Comparison of ENCODE assay signal across 25 mouse cellular contexts in the genomic region with DNA sequence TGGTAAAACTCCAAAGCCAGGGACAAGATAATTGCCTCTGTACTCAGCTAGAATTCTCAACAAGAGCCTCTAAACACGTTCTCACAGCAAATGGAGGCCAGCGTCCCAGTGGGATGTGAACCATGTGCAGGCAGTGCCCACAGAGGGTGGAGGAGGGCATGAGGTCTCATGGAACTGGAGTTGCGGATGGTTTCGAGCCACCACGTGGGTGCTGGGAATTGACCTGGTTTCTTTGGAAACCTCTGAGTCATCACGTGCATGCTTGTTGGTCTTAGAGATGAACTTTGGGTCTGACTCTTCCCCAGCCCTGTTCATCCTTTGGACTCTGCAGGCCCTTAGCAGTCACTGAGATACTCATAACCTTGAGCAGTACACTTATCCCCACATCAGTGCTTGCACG. TPM values are rescaled to one million over a fixed set of nuclear protein-coding genes. Genes with fewer than 3 reads are reported as not detected.
"Had no signal": no experiment of that assay in that cellular context is flagged by ENCODE, and none has a peak within 500 bp of the region (broad histone marks: within the 10 kb centered on the region; RNA-seq: fewer than 3 reads in every experiment).

No protein-coding gene starts in this region.

- DNase-seq: layer of hippocampus, postnatal 36 days; liver, embryonic 13.5 days; lung, adult 2 months; lung, postnatal 14 days; lung, postnatal 4 days; midbrain, embryonic 14.5 days; retina, postnatal 1 day; right cerebral cortex, postnatal 25 days; thymus, adult 18-20 months; thymus, postnatal 36 days had no signal

- H3K27ac ChIP-seq: hindbrain, postnatal 0 days; left cerebral cortex, adult 2 months; liver, embryonic 13.5 days; neural tube, embryonic 12.5 days; neural tube, embryonic 15.5 days had no signal

- H3K4me1 ChIP-seq: liver, embryonic 13.5 days; neural tube, embryonic 12.5 days; neural tube, embryonic 15.5 days had no signal

- H3K9ac ChIP-seq: liver, embryonic 13.5 days; neural tube, embryonic 12.5 days; neural tube, embryonic 15.5 days had no signal

- H3K36me3 ChIP-seq: liver, embryonic 13.5 days; neural tube, embryonic 12.5 days; neural tube, embryonic 15.5 days had no signal

- H3K4me3 ChIP-seq: left cerebral cortex, adult 2 months; liver, embryonic 13.5 days; neural tube, embryonic 12.5 days; neural tube, embryonic 15.5 days had no signal

- H3K27me3 ChIP-seq: liver, embryonic 13.5 days; neural tube, embryonic 12.5 days; neural tube, embryonic 15.5 days had no signal

- H3K4me2 ChIP-seq: liver, embryonic 13.5 days; midbrain, embryonic 11.5 days; neural tube, embryonic 12.5 days; neural tube, embryonic 15.5 days had no signal

- ATAC-seq: hindbrain, postnatal 0 days; inflammation-experienced regulatory T-cells, adult 6 months; intestine, embryonic 16.5 days had no signal

- H3K9me3 ChIP-seq: liver, embryonic 13.5 days; neural tube, embryonic 12.5 days; neural tube, embryonic 15.5 days had no signal

RNA-seq across cellular contexts. Expression of gene Slc5a8, which starts 32.5 kb away (rescaled TPM):
- total RNA-seq: layer of hippocampus, postnatal 36 days; left cerebral cortex, postnatal 36 days; liver, adult 2 months; megakaryocyte progenitor cell, adult 5-6 weeks; megakaryocyte-erythroid progenitor cell, adult 5-6 weeks had no signal
- polyA plus RNA-seq: inflammation-experienced regulatory T-cells, adult 6 months; limb, embryonic 11.5 days; liver, embryonic 13.5 days; liver, embryonic 16.5 days; neural tube, embryonic 12.5 days; spleen, adult 2 months; testis, adult 2 months had no signal
